Mouse (Mus musculus) gastrocnemius, postnatal 36 days (tissue): ENCODE data around the gene Lgals9. TPM values are rescaled to one million over a fixed set of nuclear protein-coding genes. Genes with fewer than 3 reads are reported as not detected.
"Not testable (repeated sequence)": the region's sequence is repeated elsewhere in the genome, so short reads cannot be mapped to it uniquely, and the experiment has no call there.

Source experiments
- DNase-seq, 2 experiments: peaks; one replicate each; pipeline ENCODE4 v3.0.0; 2022
- intact Hi-C: fragments of 180-260 bp; cut with DNase I; formaldehyde crosslinking; loops from one replicate; pipeline ENCODE4 v1.15.1; 2025
- total RNA-seq, 2 experiments: library from RNA; stranded (reverse); gene quantifications; 2 replicates each; pipeline ENCODE4 v1.2.3; 2021

The Lgals9 gene
- total RNA-seq, 2 experiments from 2014 or later = 7.2 to 10.5 TPM

DNA sequence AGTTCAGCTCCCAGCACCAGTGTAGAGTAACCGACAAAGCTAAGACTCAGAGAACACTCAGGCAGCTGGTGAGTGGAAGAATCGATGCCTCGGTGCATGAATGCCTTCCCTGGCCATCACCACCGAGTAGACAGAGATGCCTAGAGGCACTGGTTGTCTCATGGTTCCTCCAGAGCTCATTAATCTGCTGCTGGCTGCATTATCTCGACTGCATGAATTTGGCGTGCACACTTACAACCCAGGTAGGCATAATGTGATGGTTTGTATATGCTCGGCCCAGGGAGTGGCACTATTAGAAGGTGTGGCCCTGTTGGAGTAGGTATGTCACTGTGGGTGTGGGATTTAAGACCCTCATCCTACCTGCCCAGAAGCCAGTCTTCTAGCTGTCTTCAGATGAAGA, 24.1 kb upstream of the Lgals9 start:
- intact Hi-C loops = no loop called here
- DNase-seq = no peak

DNA sequence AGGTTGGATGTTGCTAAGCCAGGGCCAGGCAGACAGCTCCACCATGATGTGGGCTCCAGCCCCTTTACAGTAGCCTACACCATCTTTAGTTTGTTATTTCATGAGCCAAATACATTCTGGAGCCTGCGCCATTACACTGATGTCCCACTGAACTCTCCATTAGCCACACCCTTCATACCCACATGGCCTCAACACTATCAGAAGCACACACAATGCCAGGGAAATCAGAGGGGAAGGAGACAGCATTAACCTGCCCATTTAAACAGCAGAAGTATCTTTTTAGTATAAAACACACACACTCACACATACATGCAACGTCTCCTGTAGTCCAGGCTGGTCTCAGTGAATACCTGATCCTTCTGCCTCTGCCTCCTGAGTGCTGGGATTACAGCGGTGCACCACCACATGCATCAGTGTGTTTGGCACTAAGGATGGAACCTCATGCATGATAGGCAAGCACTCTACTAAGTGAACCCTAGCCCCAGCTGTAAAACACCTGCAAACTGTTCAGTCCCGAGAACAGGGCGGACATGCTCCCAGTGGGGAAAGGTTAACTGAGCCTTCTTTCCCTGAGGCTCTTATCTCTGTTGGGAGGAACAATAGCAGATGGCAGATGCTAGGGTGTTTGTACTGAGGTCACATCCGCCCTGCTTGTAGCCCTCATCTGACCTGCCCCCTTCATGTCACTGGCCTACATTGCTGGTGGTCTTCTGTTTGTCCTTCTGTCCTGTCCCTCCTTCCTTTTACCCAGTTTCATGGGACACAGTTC, 23.4 kb upstream of the Lgals9 start:
- intact Hi-C loops = no loop called here
- no peak for DNase-seq

DNA sequence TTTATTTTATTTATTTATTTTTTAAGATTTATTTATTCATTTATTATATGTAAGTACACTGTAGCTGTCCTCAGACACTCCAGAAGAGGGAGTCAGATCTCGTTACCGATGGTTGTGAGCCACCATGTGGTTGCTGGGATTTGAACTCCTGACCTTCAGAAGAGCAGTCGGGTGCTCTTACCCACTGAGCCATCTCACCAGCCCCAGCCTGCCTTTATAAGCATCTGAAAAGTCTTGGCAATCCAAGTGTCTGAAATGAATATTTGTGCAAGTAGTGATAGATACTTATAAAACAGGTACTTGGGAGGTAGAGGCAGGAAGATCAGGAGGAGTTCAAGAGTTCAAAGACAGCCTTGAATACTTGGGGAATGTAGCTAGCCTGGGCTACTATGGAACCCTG, 22.6 kb upstream of the Lgals9 start:
- DNase-seq, intact Hi-C loops: not testable (repeated sequence)

DNA sequence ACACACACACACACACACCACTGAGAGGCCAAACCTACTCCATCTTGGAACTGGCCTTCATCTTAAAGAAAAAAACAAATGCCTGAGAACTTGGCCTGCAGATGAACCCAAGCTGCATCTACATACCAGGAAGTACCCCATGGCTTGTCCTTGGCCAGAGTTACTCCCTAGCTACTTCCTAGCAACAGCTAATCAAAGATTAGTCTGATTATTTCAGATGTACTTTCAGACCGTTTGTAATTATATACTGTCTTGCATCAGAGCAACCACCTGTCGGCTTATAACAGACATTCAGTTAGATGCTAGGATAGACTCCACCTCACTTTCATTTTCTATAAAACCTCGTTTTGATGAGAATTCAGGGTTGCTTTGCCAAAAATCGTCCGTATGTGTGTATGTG, 21.7 kb upstream of the Lgals9 start:
- no peak for DNase-seq
- intact Hi-C loops = no loop called here

DNA sequence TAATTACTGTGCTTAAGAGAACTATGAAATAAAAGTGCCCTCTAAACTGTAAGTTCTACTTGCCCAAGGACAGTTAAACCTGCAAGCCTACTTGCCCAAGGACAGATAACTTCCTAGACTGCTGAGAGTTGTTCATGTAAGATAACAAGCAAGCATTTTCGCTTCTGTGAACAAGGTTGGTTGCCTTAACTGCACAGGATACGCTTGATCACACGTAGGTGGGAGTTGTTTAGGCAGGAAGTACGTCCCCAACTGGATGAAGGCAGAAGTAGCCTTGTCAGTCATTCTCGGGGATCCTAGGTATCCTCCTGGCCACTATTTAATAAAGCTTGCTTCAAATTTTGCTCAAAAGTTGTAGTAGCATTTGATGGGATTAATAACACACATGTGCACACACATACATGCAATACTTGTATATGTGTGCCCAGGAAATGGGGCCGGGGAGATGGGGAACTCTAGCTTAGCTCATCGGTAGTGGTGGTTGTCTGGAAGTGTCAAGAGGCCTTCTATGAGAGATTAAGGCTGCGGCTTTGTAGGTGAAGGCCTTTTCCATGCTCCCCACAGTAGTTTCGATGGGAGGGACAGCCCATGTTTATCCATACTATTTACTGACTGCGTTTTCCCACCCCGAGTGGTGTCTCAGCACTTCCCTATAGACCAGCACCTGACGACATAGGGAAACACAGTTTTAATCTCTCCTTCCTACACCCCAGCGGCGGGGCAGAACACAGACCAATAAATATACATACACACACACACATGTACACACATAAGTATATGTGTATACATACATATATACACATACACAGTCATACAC, 21.0 kb upstream of the Lgals9 start:
- DNase-seq = no peak
- intact Hi-C loops = no loop called here

DNA sequence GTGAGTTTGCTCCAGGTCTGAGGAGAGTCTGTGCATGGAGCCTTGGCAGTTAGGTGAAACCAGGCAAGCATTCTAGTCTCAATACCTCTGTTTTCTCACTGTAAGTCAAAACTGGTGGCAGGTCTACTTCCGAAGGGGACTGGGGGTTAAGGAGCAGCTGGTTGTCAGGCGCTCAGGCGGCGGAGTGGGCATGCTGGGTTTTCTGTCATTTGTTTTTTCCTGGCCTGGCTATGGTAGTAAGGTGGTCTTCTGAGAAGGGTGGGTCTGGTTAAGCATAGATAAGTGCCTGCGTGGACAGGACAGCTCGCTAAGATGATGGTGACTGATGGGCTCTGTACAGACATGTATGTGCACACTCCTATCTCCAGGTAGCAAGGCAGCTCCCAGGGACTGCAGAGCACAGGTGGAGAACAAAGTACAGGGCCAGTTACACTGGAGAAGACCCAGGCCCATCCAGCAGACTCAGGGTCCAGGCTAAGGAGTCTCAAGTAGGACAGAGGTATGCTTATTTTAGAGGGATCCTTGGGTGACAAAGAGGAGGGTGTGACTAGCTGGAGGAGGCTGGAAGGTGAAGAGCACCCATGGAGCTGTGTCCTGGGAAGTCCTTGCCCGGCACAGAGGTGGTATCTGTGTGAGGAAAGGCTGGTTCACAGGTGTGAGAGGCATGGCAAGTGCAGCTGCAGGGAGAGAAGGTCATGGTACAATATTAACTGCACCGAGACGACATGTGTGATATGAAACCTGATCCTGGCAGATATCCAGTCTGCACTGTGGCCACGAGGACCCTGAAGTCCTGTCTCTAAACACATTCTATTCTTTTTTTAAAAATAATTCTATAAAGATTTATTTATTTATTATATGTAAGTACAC, 19.3 kb upstream of the Lgals9 start:
- intact Hi-C loops = no loop called here
- DNase-seq = no peak

DNA sequence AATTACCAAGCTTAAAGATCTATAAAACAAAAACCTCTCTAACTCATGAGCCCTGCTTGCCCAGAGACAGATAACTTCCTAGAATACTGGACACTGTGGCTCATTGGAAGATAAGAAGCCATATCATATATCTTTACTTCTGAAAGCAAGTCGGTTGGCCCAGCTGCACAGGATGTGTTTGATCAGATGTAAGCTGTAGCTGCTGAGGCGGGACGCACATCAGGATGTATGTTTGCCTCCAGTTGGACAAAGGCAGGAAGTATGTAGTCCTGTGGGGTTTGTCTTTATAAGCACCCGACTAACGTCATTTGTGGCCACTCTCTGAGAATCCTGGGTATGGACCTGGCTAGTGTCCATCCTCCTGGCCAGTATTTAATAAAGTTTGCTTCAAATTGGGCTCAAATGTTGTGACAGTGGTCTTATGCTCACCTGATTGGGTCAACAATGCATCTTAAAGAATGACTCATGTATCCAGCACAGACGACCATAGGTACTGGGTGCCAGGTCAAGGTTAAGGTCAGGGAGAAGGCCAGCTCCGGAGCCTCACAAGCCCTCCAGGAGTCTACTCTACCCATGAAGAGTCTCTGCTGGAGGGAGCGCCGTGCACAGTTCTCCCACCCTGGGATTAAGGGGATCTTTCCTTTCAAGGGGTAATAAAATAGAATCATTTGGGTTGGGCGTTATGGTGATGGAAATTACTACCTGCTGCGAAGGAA, 18.5 kb upstream of the Lgals9 start:
- no peak for DNase-seq
- intact Hi-C loops = no loop called here

DNA sequence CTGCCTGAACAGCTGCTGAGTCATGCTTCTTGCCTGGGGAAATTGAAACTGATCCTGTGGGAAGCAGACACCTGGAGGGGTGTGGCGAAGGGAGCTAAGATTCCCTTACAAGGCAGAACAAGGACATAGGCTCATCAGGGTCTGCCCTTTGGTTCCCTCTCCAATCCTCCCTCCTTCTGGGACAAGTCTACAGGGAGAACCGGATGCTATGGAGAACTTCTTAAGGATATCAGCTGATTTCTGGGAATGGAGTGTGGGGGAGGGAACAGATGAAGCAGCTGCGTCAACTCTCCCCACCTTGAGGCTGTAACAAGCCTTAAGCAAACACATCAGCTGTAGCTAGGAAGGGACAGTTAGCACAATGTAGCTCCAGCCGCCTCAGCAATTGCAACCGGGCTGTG, 17.8 kb upstream of the Lgals9 start:
- DNase-seq = no peak
- intact Hi-C loops = no loop called here

DNA sequence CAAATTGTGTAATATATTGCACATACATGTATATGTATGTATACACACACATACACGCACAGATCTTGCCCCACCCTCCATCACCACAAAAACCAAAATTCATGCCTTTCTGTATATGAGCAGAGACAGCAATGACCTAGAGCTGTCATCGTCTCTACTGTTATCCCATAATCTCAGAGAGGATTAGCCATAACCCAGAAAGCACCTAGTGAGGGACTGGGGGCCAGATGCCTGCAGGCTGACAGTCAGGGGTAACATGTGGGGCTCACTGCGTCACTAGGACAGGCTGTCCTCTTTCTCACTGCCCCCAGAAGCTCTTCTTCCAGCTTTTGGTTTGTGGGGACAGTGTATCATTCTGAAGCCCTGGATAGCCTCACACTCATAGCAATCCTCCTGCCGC, 17.1 kb upstream of the Lgals9 start:
- DNase-seq = no peak
- intact Hi-C loops = no loop called here

DNA sequence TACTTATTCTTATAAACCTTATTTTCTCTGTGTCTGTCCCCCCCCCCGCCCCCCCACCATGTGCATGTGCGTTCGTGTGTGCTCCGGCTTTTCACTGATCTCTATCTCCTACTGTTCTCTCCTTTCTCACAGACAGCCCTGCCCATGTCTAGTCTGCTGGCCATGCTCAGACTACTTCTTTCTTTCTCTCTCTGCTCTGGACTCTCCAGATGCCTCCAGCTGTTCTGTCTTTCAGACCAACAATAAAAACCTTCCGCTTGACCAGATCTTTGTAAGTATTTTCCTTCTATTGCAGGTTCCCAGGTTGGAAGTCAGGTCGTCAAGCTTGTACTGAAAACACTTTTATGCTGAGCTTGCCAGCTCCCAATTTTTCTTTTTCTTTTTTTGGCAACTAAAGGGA, 14.4 kb upstream of the Lgals9 start:
- intact Hi-C loops = no loop called here
- no peak for DNase-seq

DNA sequence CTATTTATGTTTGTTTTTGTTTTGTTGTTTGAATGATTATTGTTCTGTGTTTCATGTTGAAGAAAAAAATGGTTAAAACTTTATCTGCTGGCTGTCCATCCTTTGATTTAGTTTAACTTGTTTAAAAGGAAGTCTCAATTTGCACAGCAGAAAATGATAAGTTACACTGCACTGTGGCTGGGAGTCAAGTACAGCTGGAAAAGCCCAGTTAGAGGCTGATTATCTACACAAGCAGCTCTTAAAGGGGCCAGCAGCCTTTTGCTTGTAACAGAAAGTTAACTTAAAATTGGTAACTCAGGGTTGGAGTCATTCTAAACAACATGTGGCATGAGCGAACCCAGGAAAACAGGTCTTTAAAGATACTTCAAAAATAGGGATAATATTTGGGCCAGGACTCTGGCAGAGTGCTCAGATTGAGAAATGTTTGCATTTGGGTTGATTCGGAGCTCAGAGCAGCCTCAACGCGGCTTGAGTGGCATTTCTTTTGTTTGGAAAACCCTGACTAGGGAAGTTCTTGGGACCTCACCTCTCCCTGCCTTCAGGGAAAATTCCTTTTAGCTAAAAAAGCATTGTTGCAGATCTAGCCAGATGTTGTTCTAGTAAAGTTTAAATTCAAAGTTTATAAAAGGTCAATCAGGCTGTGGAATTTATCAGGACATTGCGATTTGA, 6.3 kb upstream of the Lgals9 start:
- DNase-seq, intact Hi-C loops: not testable (repeated sequence)

DNA sequence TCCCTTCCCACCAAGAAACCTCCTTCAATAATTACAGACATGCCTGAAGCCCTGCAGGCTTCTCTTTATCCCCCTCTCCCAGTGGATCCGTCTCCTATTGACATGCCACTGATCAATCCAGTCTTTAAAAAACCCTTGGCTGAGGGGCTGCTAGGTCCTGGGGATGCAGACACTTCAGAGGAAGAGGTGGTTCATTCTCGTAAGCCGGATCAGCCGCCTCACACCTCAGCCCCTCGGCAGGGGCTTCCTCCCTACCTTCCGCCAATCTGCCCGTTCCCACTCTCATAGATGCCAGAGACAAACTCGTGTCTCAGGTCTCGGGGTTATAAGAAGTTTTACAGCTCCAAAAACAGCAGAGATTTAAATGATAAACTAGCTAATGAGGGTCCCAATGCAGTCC, 5.3 kb upstream of the Lgals9 start:
- no peak for DNase-seq
- intact Hi-C loops = no loop called here

DNA sequence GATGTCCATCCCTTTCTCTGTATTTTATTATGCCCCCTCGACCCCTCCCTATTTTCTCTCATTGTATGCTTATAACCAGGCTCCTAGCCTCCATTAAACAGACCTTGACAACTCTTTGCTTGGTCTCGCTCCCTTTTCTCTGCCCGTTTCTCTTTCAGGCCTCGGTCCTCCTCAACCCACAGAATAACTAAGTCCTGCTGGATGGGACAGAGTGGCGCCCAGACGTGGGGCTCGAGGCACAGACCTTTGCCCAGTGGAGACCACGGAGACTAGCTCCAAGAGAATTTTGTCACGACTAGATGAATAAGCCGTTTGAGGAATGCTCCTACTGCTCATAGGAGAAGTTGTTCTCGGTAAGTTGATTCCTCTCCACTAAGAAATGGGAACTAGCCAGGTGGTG, 4.5 kb upstream of the Lgals9 start:
- DNase-seq, intact Hi-C loops: not testable (repeated sequence)

DNA sequence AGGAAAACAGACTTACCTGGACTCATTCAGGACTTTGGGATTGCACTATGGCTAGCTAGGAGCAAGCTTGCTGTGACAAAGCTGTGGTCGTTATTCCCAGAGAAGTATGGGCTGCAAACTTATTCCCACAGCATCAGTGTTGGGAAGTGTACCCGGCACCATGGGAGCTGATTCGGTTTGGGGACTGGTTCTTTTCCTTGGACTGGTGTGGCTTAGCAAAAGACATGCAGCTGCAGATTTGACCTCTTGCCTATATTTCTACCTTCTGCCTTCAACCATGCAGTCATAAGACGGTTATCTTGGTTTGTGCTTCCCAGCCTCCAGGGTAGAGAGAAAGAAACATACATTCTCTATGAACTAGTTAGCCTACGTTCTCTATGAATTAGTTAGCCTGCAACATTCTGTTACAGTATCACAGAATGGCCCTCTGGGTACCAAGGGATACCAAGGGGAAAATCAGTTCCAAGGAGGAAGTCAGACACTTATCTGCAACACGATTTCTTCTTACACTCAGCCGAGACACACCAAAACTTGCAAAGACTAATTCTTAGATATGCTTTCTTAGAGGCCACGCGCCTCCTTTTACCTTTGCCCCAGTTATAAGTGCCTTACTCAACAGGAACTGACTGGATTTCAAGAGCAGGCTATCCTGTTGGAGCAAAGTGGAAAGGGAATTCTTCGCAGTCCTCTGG, 1.7 kb upstream of the Lgals9 start:
- intact Hi-C loops = no loop called here
- DNase-seq = no peak

DNA sequence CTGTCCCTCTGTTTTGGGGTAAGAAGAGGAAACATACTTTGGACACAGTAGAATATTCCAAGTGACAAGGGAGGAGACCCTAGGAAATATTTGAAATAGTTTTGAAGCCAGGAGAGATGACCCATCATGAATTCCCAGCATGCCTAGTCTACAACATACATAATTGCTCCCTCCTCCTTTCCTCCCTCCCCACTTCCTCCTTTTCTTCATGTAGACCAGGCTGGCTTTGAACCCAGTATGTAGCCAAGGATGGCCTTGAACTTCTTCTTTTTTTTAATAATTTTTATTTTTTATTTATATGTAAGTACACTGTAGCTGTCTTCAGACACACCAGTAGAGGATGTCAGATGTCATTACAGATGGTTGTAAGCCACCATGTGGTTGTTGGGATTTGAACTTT, 759 bp upstream of the Lgals9 start:
- intact Hi-C loops = no loop called here
- no peak for DNase-seq

DNA sequence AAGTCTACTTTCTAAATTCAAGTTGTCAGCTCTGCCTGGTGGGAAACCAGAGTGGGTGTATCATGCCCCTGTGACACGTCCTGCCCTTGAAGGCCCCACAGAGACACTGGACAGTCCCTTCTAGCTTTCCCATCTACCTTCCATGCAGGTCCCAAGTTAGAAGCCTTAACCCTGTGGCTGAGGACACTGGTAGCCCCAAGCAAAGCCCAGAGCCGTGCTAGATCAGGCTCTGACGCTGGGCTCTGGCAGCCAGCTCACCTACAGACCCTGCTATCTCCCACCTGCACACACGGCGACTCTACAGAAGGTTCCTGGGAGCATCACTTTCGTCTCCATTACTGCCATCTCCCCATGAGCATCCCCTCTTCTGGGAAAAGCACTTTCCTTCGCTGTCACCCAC, 1.2 kb downstream of the Lgals9 start:
- intact Hi-C loops = no loop called here
- no peak for DNase-seq

DNA sequence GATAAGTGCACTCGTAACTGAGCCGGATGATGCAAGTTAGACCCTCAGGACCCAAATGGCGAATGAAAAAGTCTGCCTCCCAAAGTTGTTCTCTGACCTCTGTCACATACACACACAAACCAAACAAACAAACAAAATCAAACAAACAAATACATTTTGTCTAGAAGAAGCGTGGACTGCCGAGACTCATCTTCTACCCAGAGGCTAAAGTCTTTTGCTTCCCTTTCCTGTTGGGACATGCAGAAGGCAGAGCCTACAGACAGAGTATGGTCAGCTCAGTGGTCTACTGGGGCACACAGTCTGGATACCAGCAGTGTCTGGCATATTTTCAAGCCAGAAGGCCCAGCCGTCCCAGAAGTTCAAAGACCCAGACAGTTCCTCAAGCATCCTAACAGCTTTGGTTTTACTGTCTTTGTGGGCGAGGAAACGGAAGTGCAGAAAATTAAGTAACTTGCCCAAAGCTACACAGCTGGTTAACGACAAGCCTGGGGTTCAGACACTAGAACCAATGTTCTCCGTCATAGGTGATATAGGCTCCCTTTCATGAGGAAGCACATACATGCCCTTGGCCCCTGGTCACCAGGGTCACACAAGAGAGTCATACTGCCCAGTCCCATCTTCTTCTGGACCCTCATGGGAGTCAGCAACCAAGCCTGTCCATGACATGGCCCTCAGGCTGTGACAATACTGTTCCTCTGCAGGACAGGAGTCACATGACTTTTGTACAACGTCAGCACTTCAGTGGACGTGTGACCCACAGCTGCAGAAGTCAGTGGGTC, 2.0 kb downstream of the Lgals9 start:
- no peak for DNase-seq
- intact Hi-C loops = no loop called here

DNA sequence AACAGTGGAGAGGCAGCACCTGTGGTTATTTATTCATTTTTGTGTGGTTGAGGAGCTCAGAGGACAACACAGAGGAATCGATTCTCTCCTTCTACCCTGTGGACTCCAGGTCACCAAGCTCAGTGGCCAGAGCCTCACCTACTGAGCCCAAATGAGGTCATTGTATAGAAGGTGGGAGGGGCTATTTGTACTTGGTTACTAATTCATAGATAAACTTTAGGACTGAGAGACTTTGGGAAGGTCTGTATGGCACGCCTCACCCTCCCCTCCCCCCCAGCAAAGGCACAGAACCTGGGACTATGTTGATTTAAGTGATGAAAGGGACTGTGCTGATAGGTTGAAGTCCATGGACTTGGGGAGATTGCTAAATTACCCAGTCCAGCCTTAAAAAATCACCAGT, 2.7 kb downstream of the Lgals9 start:
- intact Hi-C loops = no loop called here
- DNase-seq = no peak
